Mouse (Mus musculus): ENCODE data around the gene Pfkfb2. TPM values are rescaled to one million over a fixed set of nuclear protein-coding genes. Genes with fewer than 3 reads are reported as not detected.

Gene Pfkfb2
- total and polyA plus RNA-seq, 3 experiments: 12.5 to 53.0 (median 42.4) TPM

GRCm38 (mm10) chr1:130769925-130770324 lies 40.9 kb upstream of the Pfkfb2 start:
- Histone ChIP-seq H3K4me3 (ENCODE audit: low read depth, low read length) (no peak overlapping the region), H3K27me3 (ENCODE audit: insufficient read depth, low read length) (peaks cover 10% of the 10 kb centered on the region), H3K36me3 (replicated peaks) (no peaks in the 10 kb centered on the region), H3K9me3 (replicated peaks) (no peaks in the 10 kb centered on the region), H3K4me1 (ENCODE audit: insufficient read depth, low read depth, low read length) (peaks cover 19% of the 10 kb centered on the region)
- DNase-seq (ENCODE audit: low spot score): no peak
- TF ChIP-seq GATA2 (IDR thresholded peaks at IDR 0.05; ENCODE audit: borderline replicate concordance, low read depth, low read length) (no peak), TAL1 (conservative IDR thresholded peaks at IDR 0.05; ENCODE audit: low read depth, low read length) (no peak), GATA1 (IDR thresholded peaks at IDR 0.05; ENCODE audit: borderline replicate concordance, low read length) (no peak), CTCF (IDR thresholded peaks at IDR 0.05; ENCODE audit: low read depth, low read length) (no peak), POLR2AphosphoS5 (IDR thresholded peaks at IDR 0.05; ENCODE audit: insufficient replicate concordance, low read depth, low read length) (no peak)
- no peak for ATAC-seq (ENCODE audit: extremely low read depth, insufficient number of reproducible peaks, low FRiP score, poor library complexity, severe bottlenecking)

- H3K36me3 ChIP-seq (replicated peaks): no peaks in the 10 kb centered on the region
- H3K4me1 ChIP-seq (ENCODE audit: insufficient read depth, low read depth, low read length): peaks cover 36% of the 10 kb centered on the region
- TF ChIP-seq GATA2 (IDR thresholded peaks at IDR 0.05; ENCODE audit: borderline replicate concordance, low read depth, low read length) (no peak), TAL1 (conservative IDR thresholded peaks at IDR 0.05; ENCODE audit: low read depth, low read length) (no peak), POLR2AphosphoS5 (IDR thresholded peaks at IDR 0.05; ENCODE audit: insufficient replicate concordance, low read depth, low read length) (no peak), GATA1 (IDR thresholded peaks at IDR 0.05; ENCODE audit: borderline replicate concordance, low read length) (no peak), CTCF (IDR thresholded peaks at IDR 0.05; ENCODE audit: low read depth, low read length) (no peak)
- ATAC-seq (ENCODE audit: extremely low read depth, insufficient number of reproducible peaks, low FRiP score, poor library complexity, severe bottlenecking) (no peak), DNase-seq (ENCODE audit: low spot score) (no peak)
- no peaks in the 10 kb centered on the region for H3K9me3 ChIP-seq (replicated peaks)
- H3K4me3 ChIP-seq (ENCODE audit: low read depth, low read length): no peak overlapping the region
- peaks cover 10% of the 10 kb centered on the region for H3K27me3 ChIP-seq (ENCODE audit: insufficient read depth, low read length)
These were observed 38.0 kb upstream of the Pfkfb2 start for GRCm38 (mm10) chr1:130767066-130767465.

DNA sequence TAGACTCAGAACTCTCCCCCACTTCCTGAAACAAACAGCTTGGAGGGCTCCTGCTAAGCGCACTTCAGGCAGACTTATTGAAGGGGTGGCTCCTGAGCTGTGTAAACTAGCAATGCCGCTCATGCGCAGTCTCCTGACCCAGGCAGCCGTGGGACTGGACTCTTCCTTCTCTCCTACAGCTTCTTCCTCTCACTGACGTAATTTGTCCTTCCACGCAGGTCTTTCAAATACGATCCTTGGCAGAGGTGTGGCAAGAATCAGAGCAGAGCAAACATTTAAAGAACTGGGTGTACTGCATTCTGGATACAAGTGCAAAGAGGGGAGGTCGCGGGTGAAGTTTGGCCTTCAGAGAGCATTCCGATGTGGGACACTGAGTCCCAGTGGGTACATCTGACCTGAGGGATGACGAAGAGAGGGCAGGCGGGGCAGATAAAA lies 35.0 kb upstream of the Pfkfb2 start:
- ATAC-seq (ENCODE audit: extremely low read depth, insufficient number of reproducible peaks, low FRiP score, poor library complexity, severe bottlenecking) (no peak), DNase-seq (ENCODE audit: low spot score) (no peak)
- no peaks in the 10 kb centered on the region for H3K36me3 ChIP-seq (replicated peaks)
- H3K4me3 ChIP-seq (ENCODE audit: low read depth, low read length): no peak overlapping the region
- H3K4me1 ChIP-seq (ENCODE audit: insufficient read depth, low read depth, low read length): peaks cover 50% of the 10 kb centered on the region
- no peaks in the 10 kb centered on the region for H3K9me3 ChIP-seq (replicated peaks)
- no peaks in the 10 kb centered on the region for H3K27me3 ChIP-seq (ENCODE audit: insufficient read depth, low read length)
- TF ChIP-seq TAL1 (conservative IDR thresholded peaks at IDR 0.05; ENCODE audit: low read depth, low read length) (no peak), GATA1 (IDR thresholded peaks at IDR 0.05; ENCODE audit: borderline replicate concordance, low read length) (no peak), GATA2 (IDR thresholded peaks at IDR 0.05; ENCODE audit: borderline replicate concordance, low read depth, low read length) (no peak), POLR2AphosphoS5 (IDR thresholded peaks at IDR 0.05; ENCODE audit: insufficient replicate concordance, low read depth, low read length) (no peak)

- ATAC-seq (ENCODE audit: extremely low read depth, insufficient number of reproducible peaks, low FRiP score, poor library complexity, severe bottlenecking) (no peak), DNase-seq (ENCODE audit: low spot score) (no peak)
- no peak for TF ChIP-seq POLR2AphosphoS5 (IDR thresholded peaks at IDR 0.05; ENCODE audit: insufficient replicate concordance, low read depth, low read length)
- TF ChIP-seq GATA1 (IDR thresholded peaks at IDR 0.05; ENCODE audit: borderline replicate concordance, low read length): no peak
- TF ChIP-seq GATA2 (IDR thresholded peaks at IDR 0.05; ENCODE audit: borderline replicate concordance, low read depth, low read length): no peak
- no peak for TF ChIP-seq CTCF (IDR thresholded peaks at IDR 0.05; ENCODE audit: low read depth, low read length)
- TF ChIP-seq TAL1 (conservative IDR thresholded peaks at IDR 0.05; ENCODE audit: low read depth, low read length): no peak
- H3K27me3 ChIP-seq (ENCODE audit: insufficient read depth, low read length): no peaks in the 10 kb centered on the region
- peaks cover 50% of the 10 kb centered on the region for H3K4me1 ChIP-seq (ENCODE audit: insufficient read depth, low read depth, low read length)
- H3K4me3 ChIP-seq (ENCODE audit: low read depth, low read length): no peak overlapping the region
- no peaks in the 10 kb centered on the region for H3K9me3 ChIP-seq (replicated peaks)
- no peaks in the 10 kb centered on the region for H3K36me3 ChIP-seq (replicated peaks)
These were observed 33.1 kb upstream of the Pfkfb2 start for GRCm38 (mm10) chr1:130762045-130762760.

DNA sequence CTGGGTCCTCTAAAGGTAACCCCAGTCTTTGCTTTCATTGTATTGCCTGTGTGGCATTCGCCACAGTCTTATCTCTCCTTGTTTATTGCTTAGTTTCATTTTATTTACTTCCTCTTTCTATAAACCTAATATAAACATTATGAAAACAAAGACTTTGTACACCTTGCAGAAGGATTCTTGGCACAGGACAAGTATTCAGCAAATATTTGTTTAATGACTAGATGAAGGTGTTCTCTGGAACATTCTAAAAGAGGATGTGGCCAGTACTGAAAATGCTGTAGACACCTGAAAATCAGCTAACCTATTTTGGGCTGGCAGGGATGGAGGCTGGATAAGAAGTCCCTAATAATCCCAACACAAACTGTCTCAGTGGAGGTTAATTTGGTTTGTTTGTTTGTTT lies 32.5 kb upstream of the Pfkfb2 start:
- no peak for DNase-seq (ENCODE audit: low spot score)
- Histone ChIP-seq H3K4me1 (ENCODE audit: insufficient read depth, low read depth, low read length) (peaks cover 50% of the 10 kb centered on the region), H3K27me3 (ENCODE audit: insufficient read depth, low read length) (no peaks in the 10 kb centered on the region), H3K9me3 (replicated peaks) (no peaks in the 10 kb centered on the region), H3K4me3 (ENCODE audit: low read depth, low read length) (no peak overlapping the region; the same call in 1 of the 2 replicates), H3K36me3 (replicated peaks) (no peaks in the 10 kb centered on the region)
- peak; percentile 42 for ATAC-seq (ENCODE audit: extremely low read depth, insufficient number of reproducible peaks, low FRiP score, poor library complexity, severe bottlenecking)
- TF ChIP-seq POLR2AphosphoS5 (IDR thresholded peaks at IDR 0.05; ENCODE audit: insufficient replicate concordance, low read depth, low read length): no peak
- no peak for TF ChIP-seq CTCF (IDR thresholded peaks at IDR 0.05; ENCODE audit: low read depth, low read length)
- no peak for TF ChIP-seq TAL1 (conservative IDR thresholded peaks at IDR 0.05; ENCODE audit: low read depth, low read length)
- no peak for TF ChIP-seq GATA2 (IDR thresholded peaks at IDR 0.05; ENCODE audit: borderline replicate concordance, low read depth, low read length)
- no peak for TF ChIP-seq GATA1 (IDR thresholded peaks at IDR 0.05; ENCODE audit: borderline replicate concordance, low read length)

- no peak for ATAC-seq (ENCODE audit: extremely low read depth, insufficient number of reproducible peaks, low FRiP score, poor library complexity, severe bottlenecking)
These were observed 30.6 kb upstream of the Pfkfb2 start for GRCm38 (mm10) chr1:130759689-130760088.

More at GRCm38 (mm10) chr1:130759689-130760088, 30.6 kb upstream of the Pfkfb2 start:
- no peak for DNase-seq (ENCODE audit: low spot score)
- no peaks in the 10 kb centered on the region for H3K36me3 ChIP-seq (replicated peaks)
- no peak overlapping the region for H3K4me3 ChIP-seq (ENCODE audit: low read depth, low read length)
- TF ChIP-seq GATA2 (IDR thresholded peaks at IDR 0.05; ENCODE audit: borderline replicate concordance, low read depth, low read length) (no peak), GATA1 (IDR thresholded peaks at IDR 0.05; ENCODE audit: borderline replicate concordance, low read length) (no peak), TAL1 (conservative IDR thresholded peaks at IDR 0.05; ENCODE audit: low read depth, low read length) (no peak), POLR2AphosphoS5 (IDR thresholded peaks at IDR 0.05; ENCODE audit: insufficient replicate concordance, low read depth, low read length) (no peak), CTCF (IDR thresholded peaks at IDR 0.05; ENCODE audit: low read depth, low read length) (no peak)
- no peaks in the 10 kb centered on the region for H3K9me3 ChIP-seq (replicated peaks)
- peaks cover 47% of the 10 kb centered on the region for H3K4me1 ChIP-seq (ENCODE audit: insufficient read depth, low read depth, low read length)
- no peaks in the 10 kb centered on the region for H3K27me3 ChIP-seq (ENCODE audit: insufficient read depth, low read length)
